Mouse (Mus musculus): ENCODE data around the gene Ppil4. TPM values are rescaled to one million over a fixed set of nuclear protein-coding genes. Genes with fewer than 3 reads are reported as not detected.
"Not testable (repeated sequence)": the region's sequence is repeated elsewhere in the genome, so short reads cannot be mapped to it uniquely, and the experiment has no call there.

The Ppil4 gene
- 37.6 and 38.8 TPM in 2 replicates for polyA plus RNA-seq (2015; fragmentation: Nextera tagmentation; extraction: Ambion mirVana)

- Histone ChIP-seq H3K36me3 (ENCODE audit: control insufficient read depth, insufficient read depth, low read length) (peaks cover 26% of the 10 kb centered on the region), H3K4me3 (ENCODE audit: low read length) (peak within 1 kb of the TSS; percentile 71), H3K27me3 (ENCODE audit: control insufficient read depth, insufficient read depth, low read depth, low read length) (no peaks in the 10 kb centered on the region), H3K4me2 (ENCODE audit: low read depth, low read length) (peak within 1 kb of the TSS; percentile 92), H3K9me3 (ENCODE audit: control insufficient read depth, low read length) (no peaks in the 10 kb centered on the region), H3K9ac (ENCODE audit: low read length) (peak within 1 kb of the TSS; percentile 94), H3K27ac (ENCODE audit: low read length) (peak within 1 kb of the TSS; percentile 63; the same call in 1 of the 2 replicates), H3K4me1 (replicated peaks; ENCODE audit: control insufficient read depth, insufficient read depth, low read length) (peaks cover 9% of the 10 kb centered on the region)
- peak; percentile 96 for ATAC-seq (ENCODE audit: low read depth)
- WGBS: under 1% methylated on average over 49 of the region's 52 CpGs
Measured at GRCm38 (mm10) chr10:7792751-7793385, at the start of gene Ppil4, which contains the start of gene Ginm1. Gene Ppil4, plus strand, starts transcription at chr10:7792891. Gene Ginm1, minus strand, starts transcription at chr10:7792824.

- H3K9ac ChIP-seq (ENCODE audit: low read length); H3K4me2 ChIP-seq (ENCODE audit: low read depth, low read length); H3K27me3 ChIP-seq (ENCODE audit: control insufficient read depth, insufficient read depth, low read depth, low read length); H3K4me1 ChIP-seq (replicated peaks; ENCODE audit: control insufficient read depth, insufficient read depth, low read length); H3K27ac ChIP-seq (ENCODE audit: low read length); H3K4me3 ChIP-seq (ENCODE audit: low read length); ATAC-seq (ENCODE audit: low read depth); H3K9me3 ChIP-seq (ENCODE audit: control insufficient read depth, low read length): not testable (repeated sequence)
- WGBS: 95% methylated on average over 6 of the region's 6 CpGs
- H3K36me3 ChIP-seq (ENCODE audit: control insufficient read depth, insufficient read depth, low read length): peaks cover 22% of the 10 kb centered on the region
Measured at GRCm38 (mm10) chr10:7745528-7745927, 47.2 kb upstream of the Ppil4 start.

- H3K9ac ChIP-seq (ENCODE audit: low read length): no peak overlapping the region
- no peak for ATAC-seq (ENCODE audit: low read depth)
Measured at GRCm38 (mm10) chr10:7748752-7749151, 43.9 kb upstream of the Ppil4 start.

GRCm38 (mm10) chr10:7757544-7757943 is 35.1 kb upstream of the Ppil4 start:
- no peaks in the 10 kb centered on the region for H3K27me3 ChIP-seq (ENCODE audit: control insufficient read depth, insufficient read depth, low read depth, low read length)
- no peaks in the 10 kb centered on the region for H3K4me1 ChIP-seq (replicated peaks; ENCODE audit: control insufficient read depth, insufficient read depth, low read length)
- H3K36me3 ChIP-seq (ENCODE audit: control insufficient read depth, insufficient read depth, low read length): peaks cover 14% of the 10 kb centered on the region
- 86% methylated on average over 2 of the region's 2 CpGs for WGBS
- H3K9me3 ChIP-seq (ENCODE audit: control insufficient read depth, low read length): no peaks in the 10 kb centered on the region
- H3K4me3 ChIP-seq (ENCODE audit: low read length): no peak overlapping the region
- H3K27ac ChIP-seq (ENCODE audit: low read length): no peak overlapping the region
- no peak overlapping the region for H3K9ac ChIP-seq (ENCODE audit: low read length)
- no peak for ATAC-seq (ENCODE audit: low read depth)
- no peak overlapping the region for H3K4me2 ChIP-seq (ENCODE audit: low read depth, low read length)

More at GRCm38 (mm10) chr10:7748752-7749151, 43.9 kb upstream of the Ppil4 start:
- H3K4me3 ChIP-seq (ENCODE audit: low read length): no peak overlapping the region
- peaks cover 20% of the 10 kb centered on the region for H3K36me3 ChIP-seq (ENCODE audit: control insufficient read depth, insufficient read depth, low read length)
- H3K27ac ChIP-seq (ENCODE audit: low read length): no peak overlapping the region
- H3K4me1 ChIP-seq (replicated peaks; ENCODE audit: control insufficient read depth, insufficient read depth, low read length): no peaks in the 10 kb centered on the region
- H3K4me2 ChIP-seq (ENCODE audit: low read depth, low read length): no peak overlapping the region
- WGBS: 87% methylated on average over 6 of the region's 6 CpGs
- no peaks in the 10 kb centered on the region for H3K27me3 ChIP-seq (ENCODE audit: control insufficient read depth, insufficient read depth, low read depth, low read length)
- H3K9me3 ChIP-seq (ENCODE audit: control insufficient read depth, low read length): no peaks in the 10 kb centered on the region

- ATAC-seq (ENCODE audit: low read depth): no peak
- no peak overlapping the region for H3K4me3 ChIP-seq (ENCODE audit: low read length)
- no peak overlapping the region for H3K9ac ChIP-seq (ENCODE audit: low read length)
- 97% methylated on average over 4 of the region's 4 CpGs for WGBS
- H3K4me1 ChIP-seq (replicated peaks; ENCODE audit: control insufficient read depth, insufficient read depth, low read length): no peaks in the 10 kb centered on the region
- H3K4me2 ChIP-seq (ENCODE audit: low read depth, low read length): no peak overlapping the region
- no peaks in the 10 kb centered on the region for H3K27me3 ChIP-seq (ENCODE audit: control insufficient read depth, insufficient read depth, low read depth, low read length)
- no peaks in the 10 kb centered on the region for H3K9me3 ChIP-seq (ENCODE audit: control insufficient read depth, low read length)
- no peak overlapping the region for H3K27ac ChIP-seq (ENCODE audit: low read length)
- peaks cover 23% of the 10 kb centered on the region for H3K36me3 ChIP-seq (ENCODE audit: control insufficient read depth, insufficient read depth, low read length)
Measured at GRCm38 (mm10) chr10:7772346-7772745, 20.3 kb upstream of the Ppil4 start.

- H3K27ac ChIP-seq (ENCODE audit: low read length): no peak overlapping the region
- no peak overlapping the region for H3K4me3 ChIP-seq (ENCODE audit: low read length)
- 91% methylated on average over 1 of the region's 1 CpGs for WGBS
- ATAC-seq (ENCODE audit: low read depth): no peak
- H3K27me3 ChIP-seq (ENCODE audit: control insufficient read depth, insufficient read depth, low read depth, low read length): no peaks in the 10 kb centered on the region
- no peak overlapping the region for H3K4me2 ChIP-seq (ENCODE audit: low read depth, low read length)
- no peaks in the 10 kb centered on the region for H3K4me1 ChIP-seq (replicated peaks; ENCODE audit: control insufficient read depth, insufficient read depth, low read length)
- peaks cover 20% of the 10 kb centered on the region for H3K36me3 ChIP-seq (ENCODE audit: control insufficient read depth, insufficient read depth, low read length)
- no peak overlapping the region for H3K9ac ChIP-seq (ENCODE audit: low read length)
- H3K9me3 ChIP-seq (ENCODE audit: control insufficient read depth, low read length): no peaks in the 10 kb centered on the region
Measured at GRCm38 (mm10) chr10:7772769-7773168, 19.9 kb upstream of the Ppil4 start.

- Histone ChIP-seq H3K36me3 (ENCODE audit: control insufficient read depth, insufficient read depth, low read length) (peaks cover 22% of the 10 kb centered on the region), H3K27me3 (ENCODE audit: control insufficient read depth, insufficient read depth, low read depth, low read length) (no peaks in the 10 kb centered on the region), H3K9ac (ENCODE audit: low read length) (no peak overlapping the region), H3K4me2 (ENCODE audit: low read depth, low read length) (no peak overlapping the region), H3K27ac (ENCODE audit: low read length) (no peak overlapping the region), H3K9me3 (ENCODE audit: control insufficient read depth, low read length) (no peaks in the 10 kb centered on the region), H3K4me3 (ENCODE audit: low read length) (no peak overlapping the region), H3K4me1 (replicated peaks; ENCODE audit: control insufficient read depth, insufficient read depth, low read length) (peaks cover 6% of the 10 kb centered on the region; the same call in 1 of the 2 replicates)
- no peak for ATAC-seq (ENCODE audit: low read depth)
- 90% methylated on average over 8 of the region's 8 CpGs for WGBS
Measured at GRCm38 (mm10) chr10:7775421-7775820, 17.3 kb upstream of the Ppil4 start.

- peaks cover 6% of the 10 kb centered on the region; the same call in 1 of the 2 replicates for H3K4me1 ChIP-seq (replicated peaks; ENCODE audit: control insufficient read depth, insufficient read depth, low read length)
- no peak overlapping the region for H3K9ac ChIP-seq (ENCODE audit: low read length)
- no peak overlapping the region for H3K27ac ChIP-seq (ENCODE audit: low read length)
- ATAC-seq (ENCODE audit: low read depth): no peak
- no peaks in the 10 kb centered on the region for H3K27me3 ChIP-seq (ENCODE audit: control insufficient read depth, insufficient read depth, low read depth, low read length)
- no peaks in the 10 kb centered on the region for H3K9me3 ChIP-seq (ENCODE audit: control insufficient read depth, low read length)
- 85% methylated on average over 3 of the region's 3 CpGs for WGBS
- no peak overlapping the region for H3K4me2 ChIP-seq (ENCODE audit: low read depth, low read length)
- H3K36me3 ChIP-seq (ENCODE audit: control insufficient read depth, insufficient read depth, low read length): peaks cover 12% of the 10 kb centered on the region
- no peak overlapping the region for H3K4me3 ChIP-seq (ENCODE audit: low read length)
Measured at GRCm38 (mm10) chr10:7778361-7778760, 14.3 kb upstream of the Ppil4 start.

- Histone ChIP-seq H3K4me1 (replicated peaks; ENCODE audit: control insufficient read depth, insufficient read depth, low read length) (peaks cover 6% of the 10 kb centered on the region; the same call in 1 of the 2 replicates), H3K27me3 (ENCODE audit: control insufficient read depth, insufficient read depth, low read depth, low read length) (no peaks in the 10 kb centered on the region), H3K9me3 (ENCODE audit: control insufficient read depth, low read length) (no peaks in the 10 kb centered on the region), H3K4me3 (ENCODE audit: low read length) (peak overlapping the region; percentile 100), H3K36me3 (ENCODE audit: control insufficient read depth, insufficient read depth, low read length) (peaks cover 7% of the 10 kb centered on the region), H3K4me2 (ENCODE audit: low read depth, low read length) (peak overlapping the region; percentile 83), H3K27ac (ENCODE audit: low read length) (no peak overlapping the region), H3K9ac (ENCODE audit: low read length) (peak overlapping the region; percentile 92)
- no peak for ATAC-seq (ENCODE audit: low read depth)
- 19% methylated on average over 7 of the region's 7 CpGs for WGBS
Measured at GRCm38 (mm10) chr10:7779751-7780237, 12.9 kb upstream of the Ppil4 start.

Measured in lung, embryonic 16.5 days (tissue).